Mouse (Mus musculus) cerebellum, adult 2 months (tissue): Measurements from ENCODE around the gene Gsta1.
"Not testable (repeated sequence)": the region's sequence is repeated elsewhere in the genome, so short reads cannot be mapped to it uniquely, and the experiment has no call there.

Experiments used
- CTCF ChIP-seq: fragments of 200-500 bp; IDR thresholded peaks from 2 replicates; pipeline ENCODE4 v1.5.1; 2011; ENCODE audit warnings: low read depth, mild to moderate bottlenecking, control low read depth, low read length, moderate library complexity, borderline replicate concordance; ENCODE audit not compliant: insufficient read depth
- POLR2A ChIP-seq: fragments of 200-500 bp; IDR thresholded peaks from 2 replicates; pipeline ENCODE4 v1.6.1; 2011; ENCODE audit warnings: low read length, control low read depth, borderline replicate concordance; ENCODE audit not compliant: insufficient read depth

DNA sequence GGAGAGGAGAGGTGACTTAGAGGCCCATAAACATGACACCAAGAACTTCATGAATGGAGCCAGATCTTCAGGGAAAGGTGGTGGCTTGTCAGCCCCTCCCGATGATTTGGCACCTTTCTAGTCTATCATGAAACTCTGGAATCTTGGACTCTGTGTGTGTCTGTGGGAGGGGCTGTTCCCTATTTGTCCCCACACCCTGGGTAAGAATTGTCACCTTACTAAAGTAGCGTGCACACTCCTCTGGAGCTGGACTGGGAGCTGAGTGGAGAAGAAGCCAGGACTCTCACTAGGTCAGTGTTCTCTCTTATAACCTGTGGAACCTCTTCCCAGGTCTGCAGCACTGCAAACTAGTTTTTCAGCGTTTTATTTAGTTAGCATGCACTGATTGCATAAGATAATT is 26.5 kb downstream of the Gsta1 start, which contains the start of gene Gm3776:
- TF ChIP-seq POLR2A, CTCF: not testable (repeated sequence)
